Mouse (Mus musculus) left cerebral cortex, adult 8-10 months (tissue): Measurements from ENCODE around the gene Arhgef12. TPM values are rescaled to one million over a fixed set of nuclear protein-coding genes. Genes with fewer than 3 reads are reported as not detected.

Experiments used
- DNase-seq, 2 experiments: peaks; one replicate each; pipeline ENCODE4 v3.0.0; 2022; ENCODE audit warnings: low spot score in 2 of 2
- total RNA-seq, 4 experiments: library from RNA; stranded (reverse); gene quantifications; 2 replicates each; pipeline ENCODE4 v1.2.4; 2022

Arhgef12 gene
- total RNA-seq, 4 experiments from 2014 or later, result 152 to 184 (median 161) TPM

GRCm38 (mm10) chr9:42926564-42926963 lies 180.5 kb downstream of the Arhgef12 start:
- no peak for DNase-seq

GRCm38 (mm10) chr9:42921830-42922229 lies 185.2 kb downstream of the Arhgef12 start:
- no peak for DNase-seq

GRCm38 (mm10) chr9:42920190-42920589 lies 186.8 kb downstream of the Arhgef12 start:
- DNase-seq, result no peak

- DNase-seq, result peak in 1 of 2 experiments; percentile 80
Observed at GRCm38 (mm10) chr9:42917911-42918310, 189.1 kb downstream of the Arhgef12 start.

Other genes starting within 250 kb of the Arhgef12 start
- gene Grik4, start 162.7 kb downstream of the Arhgef12 start, total RNA-seq, result 10 to 100 TPM; 19.7 to 21.0 (median 20.4) TPM
- 10 to 100 TPM; 14.8 to 18.3 (median 15.7) TPM for gene Tmem136, start 9.3 kb upstream of the Arhgef12 start, total RNA-seq
- gene Pou2f3, start 103.1 kb upstream of the Arhgef12 start, total RNA-seq, result under 1 TPM; 0.14 to 0.37 (median 0.27) TPM
- 10 to 100 TPM; 12.8 to 18.5 (median 15.2) TPM for gene Oaf, start 132.7 kb upstream of the Arhgef12 start, total RNA-seq
- under 1 TPM in 2 of 4 experiments, not detected in 2; 0.27 to 0.42 TPM for gene Trim29, start 203.6 kb upstream of the Arhgef12 start, total RNA-seq